8 mouse cellular contexts compared by ENCODE assay signal in genomic region chr10:86705922-86706752, GRCm38 (mm10). TPM values are rescaled to one million over a fixed set of nuclear protein-coding genes. Genes with fewer than 3 reads are reported as not detected.
A peak's percentile ranks its signal among the peaks of the same experiment; 100 is the strongest.
DNase-seq lines count a peak whose midpoint lies in the region; ATAC-seq and TF ChIP-seq lines count a peak whose summit lies in the region.

No protein-coding gene starts in this region.

- H3K9ac ChIP-seq in MEL (ENCODE audit: control insufficient read depth, low read depth, low read length, poor library complexity, severe bottlenecking) = peak overlapping the region; percentile 91
- peak overlapping the region; percentile 77 for H3K9ac ChIP-seq in kidney, embryonic 16.5 days (replicated peaks; ENCODE audit: low read length)

- DNase-seq in CD4-positive helper T cell, adult 2 months (ENCODE audit: low read depth, low spot score) = peak; percentile 95
- DNase-seq in MEL (ENCODE audit: low read depth, low spot score) = peak; percentile 96
- DNase-seq in embryonic facial prominence, embryonic 10.5 days (ENCODE audit: low spot score) = peak; percentile 82
- DNase-seq in heart, adult 8-10 months (ENCODE audit: low spot score) = peak; percentile 96
- DNase-seq in lung, postnatal 36 days = peak; percentile 95
- peak; percentile 93 for DNase-seq in retina, embryonic 14.5 days (ENCODE audit: low spot score)
- DNase-seq in Muller cell, postnatal 12 days (ENCODE audit: inconsistent ontology term) = no peak

- 6% methylated on average over 33 of the region's 33 CpGs for WGBS in embryonic facial prominence, embryonic 10.5 days
- 3% methylated on average over 33 of the region's 33 CpGs for WGBS in kidney, embryonic 16.5 days

- TF ChIP-seq EP300 in MEL (IDR thresholded peaks at IDR 0.05; ENCODE audit: low read depth in 1 of 2, low read length in 2 of 2) = no peak; a peak in 1 of 4 replicates

- TF ChIP-seq POLR2A in MEL (IDR thresholded peaks at IDR 0.05; ENCODE audit: control insufficient read depth in 1 of 2, insufficient read depth in 1 of 2, low read depth in 1 of 2, low read length in 2 of 2, poor library complexity in 1 of 2) = peak; percentile 67 to 79; a peak in 3 of 4 replicates

- H3K27ac ChIP-seq in MEL (ENCODE audit: control insufficient read depth, low read depth, low read length) = peak overlapping the region; percentile 99
- H3K27ac ChIP-seq in embryonic facial prominence, embryonic 10.5 days (replicated peaks) = peak overlapping the region; percentile 94
- H3K27ac ChIP-seq in kidney, embryonic 16.5 days (ENCODE audit: low read length) = peak overlapping the region; percentile 98

- no peak for TF ChIP-seq RAD21 in MEL (IDR thresholded peaks at IDR 0.05; ENCODE audit: low read depth, low read length)

- TF ChIP-seq CTCF in MEL (IDR thresholded peaks at IDR 0.05 in 2 of 3, conservative IDR thresholded peaks at IDR 0.05 in 1 of 3; ENCODE audit: control insufficient read depth in 1 of 3, insufficient read depth in 1 of 3, low read depth in 2 of 3, low read length in 3 of 3, poor library complexity in 1 of 3, severe bottlenecking in 1 of 3) = no peak

- ATAC-seq in kidney, embryonic 16.5 days (ENCODE audit: low FRiP score, low TSS enrichment) = peak; percentile 90

- peak overlapping the region; percentile 61 to 84 for H3K4me3 ChIP-seq in MEL (ENCODE audit: control insufficient read depth in 1 of 2, insufficient read depth in 1 of 2, low read depth in 2 of 2, low read length in 2 of 2)
- peak overlapping the region; percentile 76 for H3K4me3 ChIP-seq in embryonic facial prominence, embryonic 10.5 days
- H3K4me3 ChIP-seq in kidney, embryonic 16.5 days (ENCODE audit: low read length) = peak overlapping the region; percentile 71

- peaks cover 2 to 23% of the 10 kb centered on the region in 2 experiments for H3K4me1 ChIP-seq in MEL (ENCODE audit: control insufficient read depth in 1 of 2, insufficient read depth in 2 of 2, low read length in 2 of 2)
- H3K4me1 ChIP-seq in embryonic facial prominence, embryonic 10.5 days = peaks cover 36% of the 10 kb centered on the region
- H3K4me1 ChIP-seq in kidney, embryonic 16.5 days (ENCODE audit: insufficient read depth, low read length) = peaks cover 36% of the 10 kb centered on the region

- no peaks in the 10 kb centered on the region for H3K27me3 ChIP-seq in MEL (ENCODE audit: control insufficient read depth in 1 of 2, insufficient read depth in 2 of 2, low read length in 2 of 2)
- no peaks in the 10 kb centered on the region for H3K27me3 ChIP-seq in embryonic facial prominence, embryonic 10.5 days (replicated peaks; ENCODE audit: low read depth, poor library complexity, severe bottlenecking)
- H3K27me3 ChIP-seq in kidney, embryonic 16.5 days (ENCODE audit: insufficient read depth, low read length) = no peaks in the 10 kb centered on the region

- peaks cover 22 to 30% of the 10 kb centered on the region in 2 experiments for H3K36me3 ChIP-seq in MEL (ENCODE audit: control insufficient read depth in 1 of 2, insufficient read depth in 2 of 2, low read length in 2 of 2)
- H3K36me3 ChIP-seq in embryonic facial prominence, embryonic 10.5 days (replicated peaks) = peaks cover 31% of the 10 kb centered on the region
- peaks cover 22% of the 10 kb centered on the region for H3K36me3 ChIP-seq in kidney, embryonic 16.5 days (ENCODE audit: insufficient read depth, low read length)

- H3K4me2 ChIP-seq in kidney, embryonic 16.5 days (replicated peaks; ENCODE audit: low read depth, low read length) = peak overlapping the region; percentile 76

- H3K9me3 ChIP-seq in MEL (replicated peaks; ENCODE audit: insufficient read depth, low read length) = no peaks in the 10 kb centered on the region
- H3K9me3 ChIP-seq in embryonic facial prominence, embryonic 10.5 days = no peaks in the 10 kb centered on the region
- H3K9me3 ChIP-seq in kidney, embryonic 16.5 days (ENCODE audit: low read length) = no peaks in the 10 kb centered on the region

- peaks cover 38% of the 10 kb centered on the region for H3K79me2 ChIP-seq in MEL (ENCODE audit: control insufficient read depth, insufficient read depth, low read length, poor library complexity)

TF ChIP-seq in MEL, 35 proteins besides CTCF, POLR2A, EP300 and RAD21:
- TF ChIP-seq UBTF (IDR thresholded peaks at IDR 0.05; ENCODE audit: borderline replicate concordance, insufficient read depth, low read depth, low read length) = peak; percentile 46; the same call in 1 of the 2 replicates
- no peak; the same call in 1 of the 2 replicates for TF ChIP-seq MAX (IDR thresholded peaks at IDR 0.05; ENCODE audit: low read length)
- 0 out of 2 replicates have a peak, but pooled peaks have one; percentile 7 for TF ChIP-seq NRF1 (IDR thresholded peaks at IDR 0.05; ENCODE audit: insufficient read depth, low read depth, low read length, poor library complexity, severe bottlenecking)
- no peak for TF ChIP-seq BHLHE40 (IDR thresholded peaks at IDR 0.05; ENCODE audit: borderline replicate concordance, low read depth, low read length)
- 0 out of 2 replicates have a peak, but pooled peaks have one; percentile 0 for TF ChIP-seq MYC (IDR thresholded peaks at IDR 0.05; ENCODE audit: low read depth, low read length)
- peak; percentile 98 for TF ChIP-seq KAT2A (conservative IDR thresholded peaks at IDR 0.05; ENCODE audit: low read depth, low read length)
- TF ChIP-seq ZMIZ1 (IDR thresholded peaks at IDR 0.05; ENCODE audit: low read depth, low read length) = peak; percentile 28
- no peak; the same call in 1 of the 2 replicates for TF ChIP-seq E2F4 (IDR thresholded peaks at IDR 0.05; ENCODE audit: borderline replicate concordance, low read depth, low read length)
- TF ChIP-seq CHD2 (IDR thresholded peaks at IDR 0.05; ENCODE audit: low read length) = no peak
- TF ChIP-seq ZC3H11A (IDR thresholded peaks at IDR 0.05; ENCODE audit: low read depth, low read length) = no peak
- TF ChIP-seq NELFE (IDR thresholded peaks at IDR 0.05; ENCODE audit: low read depth, low read length) = peak; percentile 43; the same call in 1 of the 2 replicates
- no peak for TF ChIP-seq USF2 (IDR thresholded peaks at IDR 0.05; ENCODE audit: borderline replicate concordance in 1 of 2, insufficient read depth in 1 of 2, low read depth in 1 of 2, low read length in 2 of 2)
- TF ChIP-seq MYB (IDR thresholded peaks at IDR 0.05; ENCODE audit: low read depth, low read length) = 0 out of 2 replicates have a peak, but pooled peaks have one; percentile 71
- peak; percentile 77 for TF ChIP-seq TBP (IDR thresholded peaks at IDR 0.05; ENCODE audit: low read depth, low read length)
- no peak for TF ChIP-seq POLR2AphosphoS5 (IDR thresholded peaks at IDR 0.05; ENCODE audit: borderline replicate concordance, low read depth, low read length)
- TF ChIP-seq GABPA (IDR thresholded peaks at IDR 0.05; ENCODE audit: low read depth, low read length) = no peak
- no peak for TF ChIP-seq RCOR1 (IDR thresholded peaks at IDR 0.05; ENCODE audit: low read depth, low read length)
- TF ChIP-seq SIN3A (IDR thresholded peaks at IDR 0.05; ENCODE audit: low read length) = peak; percentile 78
- TF ChIP-seq JUND (IDR thresholded peaks at IDR 0.05; ENCODE audit: low read depth, low read length) = no peak
- no peak for TF ChIP-seq TAL1 (IDR thresholded peaks at IDR 0.05; ENCODE audit: low read length)
- no peak for TF ChIP-seq MAZ (IDR thresholded peaks at IDR 0.05; ENCODE audit: low read depth, low read length)
- TF ChIP-seq ETS1 (IDR thresholded peaks at IDR 0.05; ENCODE audit: low read depth, low read length) = peak; percentile 32; the same call in 1 of the 2 replicates
- TF ChIP-seq HCFC1 (IDR thresholded peaks at IDR 0.05; ENCODE audit: low read depth, low read length) = peak; percentile 96
- TF ChIP-seq MXI1 (IDR thresholded peaks at IDR 0.05; ENCODE audit: low read depth, low read length) = no peak; the same call in 1 of the 2 replicates
- peak; percentile 75 for TF ChIP-seq ELF1 (IDR thresholded peaks at IDR 0.05; ENCODE audit: low read depth, low read length)
- TF ChIP-seq USF1 (IDR thresholded peaks at IDR 0.05; ENCODE audit: low read depth, low read length) = no peak
- 0 out of 2 replicates have a peak, but pooled peaks have one; percentile 21 for TF ChIP-seq MAFK (IDR thresholded peaks at IDR 0.05; ENCODE audit: borderline replicate concordance, low read depth, low read length)
- no peak for TF ChIP-seq TCF12 (IDR thresholded peaks at IDR 0.05; ENCODE audit: low read depth, low read length)
- TF ChIP-seq POLR2AphosphoS2 (IDR thresholded peaks at IDR 0.05; ENCODE audit: low read length) = no peak

RNA-seq across cellular contexts. Expression of gene Ttc41, which starts 0.5 kb away (rescaled TPM):
- total RNA-seq in MEL (2012; rRNA removed) = 0.78 and 1.0 TPM in 2 replicates
- 1 to 10 TPM in 1 of 2 experiments, not detected in 1; 2.1 TPM for polyA plus RNA-seq in MEL (2012; ENCODE audit: insufficient read depth in 1 of 2, insufficient read length in 2 of 2, low read depth in 1 of 2, low replicate concordance in 2 of 2, missing spikeins in 1 of 2)
- 2.2 and 2.9 TPM in 2 replicates for polyA plus RNA-seq in embryonic facial prominence, embryonic 10.5 days (2016; fragmentation: Nextera tagmentation; extraction: Ambion mirVana)
- total RNA-seq in heart, adult 8-10 months (2022) = 1 to 10 TPM; 1.6 to 2.7 (median 2.1) TPM
- 1.5 and 2.1 TPM in 2 replicates for polyA plus RNA-seq in kidney, embryonic 16.5 days (2015; fragmentation: Nextera tagmentation; extraction: Ambion mirVana)

RNA-seq across cellular contexts. Expression of gene Hsp90b1, which starts 0.8 kb away (rescaled TPM):
- total RNA-seq in MEL (2012; rRNA removed) = 404 and 420 TPM in 2 replicates
- 100 to 1,000 TPM; 150 to 555 TPM for polyA plus RNA-seq in MEL (2012; ENCODE audit: insufficient read depth in 1 of 2, insufficient read length in 2 of 2, low read depth in 1 of 2, low replicate concordance in 2 of 2, missing spikeins in 1 of 2)
- 594 and 621 TPM in 2 replicates for polyA plus RNA-seq in embryonic facial prominence, embryonic 10.5 days (2016; fragmentation: Nextera tagmentation; extraction: Ambion mirVana)
- 100 to 1,000 TPM; 347 to 447 (median 351) TPM for total RNA-seq in heart, adult 8-10 months (2022)
- 761 and 786 TPM in 2 replicates for polyA plus RNA-seq in kidney, embryonic 16.5 days (2015; fragmentation: Nextera tagmentation; extraction: Ambion mirVana)

RNA-seq across cellular contexts. Expression of gene Gm49358, which starts 57.6 kb away (rescaled TPM):
- 1.3 and 1.8 TPM in 2 replicates for total RNA-seq in MEL (2012; rRNA removed)
- not detected for polyA plus RNA-seq in MEL (2012; ENCODE audit: insufficient read depth in 1 of 2, insufficient read length in 2 of 2, low read depth in 1 of 2, low replicate concordance in 2 of 2, missing spikeins in 1 of 2)
- polyA plus RNA-seq in embryonic facial prominence, embryonic 10.5 days (2016; fragmentation: Nextera tagmentation; extraction: Ambion mirVana) = not detected in 2 replicates
- total RNA-seq in heart, adult 8-10 months (2022) = 10 to 100 TPM in 3 of 4 experiments, 1 to 10 TPM in 1; 6.3 to 16.6 (median 15.0) TPM
- not detected in 2 replicates for polyA plus RNA-seq in kidney, embryonic 16.5 days (2015; fragmentation: Nextera tagmentation; extraction: Ambion mirVana)
